Mouse (Mus musculus): ENCODE measurements around the gene Muc5ac.

The Muc5ac gene

GRCm38 (mm10) chr7:141836423-141836822, 47.7 kb downstream of the Muc5ac start:
- DNase-seq, result no peak

- peak; percentile 63 for DNase-seq
These were observed 50.0 kb downstream of the Muc5ac start, which contains the start of gene Muc5b for GRCm38 (mm10) chr7:141838779-141839178. TSS of gene Muc5b (plus strand) at chr7:141839070.

- peak; percentile 35 for DNase-seq
These were observed 51.6 kb downstream of the Muc5ac start for GRCm38 (mm10) chr7:141840354-141840753.

- no peak for DNase-seq
These were observed 72.3 kb downstream of the Muc5ac start for GRCm38 (mm10) chr7:141861046-141861445.
